Mouse (Mus musculus): ENCODE measurements around the gene Usp21.
A peak's percentile ranks its signal among the peaks of the same experiment; 100 is the strongest.

GRCm38 (mm10) chr1:171281528-171281923 is 6.3 kb downstream of the Usp21 start:
- TF ChIP-seq CTCF (IDR thresholded peaks at IDR 0.05; ENCODE audit: borderline replicate concordance, control insufficient read depth, extremely low read depth, insufficient read depth, low read length, poor library complexity) (0 out of 2 replicates have a peak, but pooled peaks have one; percentile 71), POLR2A (IDR thresholded peaks at IDR 0.05; ENCODE audit: control insufficient read depth, extremely low read depth, insufficient read depth, low read length, poor library complexity) (no peak)

All from thymus, adult 2 months (tissue).